Mouse (Mus musculus): ENCODE results near the gene Ruvbl1. TPM values are rescaled to one million over a fixed set of nuclear protein-coding genes. Genes with fewer than 3 reads are reported as not detected.

Gene Ruvbl1
- polyA plus RNA-seq (2014; fragmentation: Illumina TruSeq; extraction: RNeasy Lipid Tissue Mini Kit (QIAGEN cat#74804); ENCODE audit: low read depth, low replicate concordance), result 5.1 TPM

DNA sequence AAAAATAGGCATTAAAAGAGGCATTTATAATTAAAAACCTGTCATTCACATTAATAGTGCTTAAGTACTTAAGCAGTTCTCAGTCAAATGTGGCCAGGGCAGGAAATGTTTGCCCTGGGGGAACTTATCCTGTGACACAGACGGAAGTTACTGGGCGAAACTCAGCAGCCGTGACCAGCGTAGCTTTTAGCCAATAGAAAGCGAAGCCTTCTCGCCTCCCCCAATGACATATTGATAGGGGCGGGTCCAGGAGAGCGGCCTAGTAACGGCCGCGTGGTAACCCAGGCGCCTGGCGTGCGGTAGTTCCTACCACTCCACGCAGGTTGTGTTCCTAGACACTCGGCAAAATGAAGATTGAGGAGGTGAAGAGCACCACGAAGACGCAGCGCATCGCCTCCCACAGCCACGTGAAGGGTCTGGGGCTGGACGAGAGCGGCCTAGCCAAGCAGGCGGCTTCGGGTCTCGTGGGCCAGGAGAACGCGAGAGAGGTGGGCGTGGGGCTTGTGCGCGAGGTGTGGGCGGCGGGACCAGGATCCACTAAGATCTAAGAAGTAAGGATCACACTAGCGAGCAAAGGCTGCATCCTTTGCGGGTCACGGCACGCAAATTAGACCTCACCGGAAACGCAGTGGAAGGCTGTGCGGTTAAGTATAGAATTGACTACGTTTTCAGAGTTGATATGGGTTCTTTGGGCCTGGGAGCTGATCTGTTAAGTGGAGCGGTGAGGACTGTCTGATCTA, at the start of gene Ruvbl1:
Gene Ruvbl1, plus strand, starts transcription at position 229 of the 740 bp plus-strand sequence.

DNA sequence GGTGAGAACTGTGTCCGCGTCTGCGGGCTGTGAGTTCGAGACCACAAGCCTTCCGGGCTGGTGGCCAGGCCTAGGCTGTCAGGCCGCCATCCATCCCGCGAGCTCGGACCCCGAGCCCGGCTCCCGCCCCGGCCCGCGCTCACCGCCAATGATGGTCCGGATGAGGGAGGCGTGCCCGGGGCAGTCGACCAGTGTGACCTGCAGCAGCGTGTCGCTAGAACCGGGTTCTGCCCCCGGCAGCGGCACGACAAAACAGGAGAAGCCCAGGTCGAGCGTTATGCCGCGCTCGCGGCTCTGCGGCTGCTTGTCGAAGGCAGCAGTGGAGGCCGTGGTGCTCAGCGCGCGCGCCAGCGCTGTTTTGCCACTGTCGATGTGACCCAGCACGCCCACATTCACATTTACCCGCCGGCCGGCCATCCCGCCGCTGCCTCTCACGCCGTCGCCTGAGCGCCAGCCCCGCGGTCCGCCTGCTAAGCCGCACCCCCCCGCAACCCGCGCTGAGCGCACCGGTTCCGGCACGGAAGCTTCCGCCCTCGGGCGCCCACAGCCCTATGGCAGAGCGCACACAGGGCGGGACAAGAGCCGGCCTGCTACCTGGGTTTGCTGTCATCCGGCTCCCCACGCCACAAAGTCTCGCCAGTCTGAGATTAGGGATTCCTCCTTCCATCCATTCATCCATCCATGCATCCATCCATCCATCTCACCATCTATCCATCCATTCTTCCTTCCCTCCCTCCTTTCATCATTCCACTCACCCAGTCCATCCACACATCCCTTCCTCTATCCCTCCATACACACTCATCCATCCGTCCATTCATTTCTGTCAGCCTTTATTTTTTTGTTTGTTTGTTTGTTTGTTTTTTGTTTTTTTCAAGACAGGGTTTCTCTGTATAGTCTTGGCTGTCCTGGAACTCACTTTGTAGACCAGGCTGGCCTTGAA, 18.9 kb upstream of the Ruvbl1 start, which contains the start of gene Eefsec:
Gene Eefsec, minus strand, starts transcription at position 477 of the 940 bp plus-strand sequence.

DNA sequence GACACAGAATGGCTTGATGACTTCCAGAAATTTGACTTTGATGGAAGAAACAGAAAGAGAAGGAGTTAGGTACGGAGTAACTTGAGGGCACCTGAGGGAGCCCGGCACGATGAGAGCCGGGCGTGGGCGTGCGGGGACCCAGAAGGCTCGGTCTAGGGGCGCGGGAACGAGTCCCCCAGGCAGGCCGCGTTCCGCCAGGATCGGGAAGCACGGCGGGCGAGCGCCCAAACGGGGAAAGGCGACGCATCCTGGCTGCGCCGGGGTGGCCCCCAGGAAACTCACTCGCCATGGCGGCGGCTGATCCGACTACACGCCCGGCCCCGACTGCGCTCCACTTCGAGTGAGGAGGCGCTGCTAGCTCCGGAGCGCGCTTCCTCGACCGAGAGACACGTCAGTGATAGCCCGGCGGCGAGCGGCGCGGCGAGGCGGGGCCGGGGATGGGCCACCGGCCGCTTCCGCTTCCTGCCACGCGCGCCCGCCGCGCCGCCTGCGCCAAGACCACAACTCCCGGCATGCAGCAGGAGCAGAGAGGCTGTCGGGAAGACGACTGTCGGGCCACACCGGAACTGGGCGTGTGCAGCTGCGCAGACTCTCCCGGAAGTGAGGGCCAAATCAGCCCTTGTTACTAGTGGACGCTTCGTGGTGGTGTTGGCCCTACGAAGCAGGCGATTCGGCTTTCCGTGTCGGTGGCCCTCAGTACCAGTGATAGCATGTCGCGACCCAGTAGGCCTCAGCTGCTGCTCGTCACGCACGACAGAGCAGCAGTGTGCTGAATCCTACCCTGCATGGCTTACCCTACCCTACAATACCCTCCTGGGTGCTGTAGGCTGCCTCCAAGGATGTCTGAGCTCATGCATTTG, 53.4 kb downstream of the Ruvbl1 start, which contains the start of gene Sec61a1:
Gene Sec61a1, minus strand, starts transcription at position 502 of the 860 bp plus-strand sequence.

Other genes with a start within 250 kb of the Ruvbl1 start
- not detected for gene Dnajb8, start 243.1 kb upstream of the Ruvbl1 start, polyA plus RNA-seq (2014; fragmentation: Illumina TruSeq; extraction: RNeasy Lipid Tissue Mini Kit (QIAGEN cat#74804); ENCODE audit: low read depth, low replicate concordance)
- gene Eefsec, start 18.9 kb upstream of the Ruvbl1 start, polyA plus RNA-seq (2014; fragmentation: Illumina TruSeq; extraction: RNeasy Lipid Tissue Mini Kit (QIAGEN cat#74804); ENCODE audit: low read depth, low replicate concordance), result 4.9 TPM
- 105 TPM for gene Sec61a1, start 53.5 kb downstream of the Ruvbl1 start, polyA plus RNA-seq (2014; fragmentation: Illumina TruSeq; extraction: RNeasy Lipid Tissue Mini Kit (QIAGEN cat#74804); ENCODE audit: low read depth, low replicate concordance)
- 2.4 TPM for gene Kbtbd12, start 172.5 kb downstream of the Ruvbl1 start, polyA plus RNA-seq (2014; fragmentation: Illumina TruSeq; extraction: RNeasy Lipid Tissue Mini Kit (QIAGEN cat#74804); ENCODE audit: low read depth, low replicate concordance)